Mouse (Mus musculus): ENCODE measurements around the gene Panx2. TPM values are rescaled to one million over a fixed set of nuclear protein-coding genes. Genes with fewer than 3 reads are reported as not detected.

Panx2 gene
- total and polyA plus RNA-seq, 3 experiments = not detected

DNA sequence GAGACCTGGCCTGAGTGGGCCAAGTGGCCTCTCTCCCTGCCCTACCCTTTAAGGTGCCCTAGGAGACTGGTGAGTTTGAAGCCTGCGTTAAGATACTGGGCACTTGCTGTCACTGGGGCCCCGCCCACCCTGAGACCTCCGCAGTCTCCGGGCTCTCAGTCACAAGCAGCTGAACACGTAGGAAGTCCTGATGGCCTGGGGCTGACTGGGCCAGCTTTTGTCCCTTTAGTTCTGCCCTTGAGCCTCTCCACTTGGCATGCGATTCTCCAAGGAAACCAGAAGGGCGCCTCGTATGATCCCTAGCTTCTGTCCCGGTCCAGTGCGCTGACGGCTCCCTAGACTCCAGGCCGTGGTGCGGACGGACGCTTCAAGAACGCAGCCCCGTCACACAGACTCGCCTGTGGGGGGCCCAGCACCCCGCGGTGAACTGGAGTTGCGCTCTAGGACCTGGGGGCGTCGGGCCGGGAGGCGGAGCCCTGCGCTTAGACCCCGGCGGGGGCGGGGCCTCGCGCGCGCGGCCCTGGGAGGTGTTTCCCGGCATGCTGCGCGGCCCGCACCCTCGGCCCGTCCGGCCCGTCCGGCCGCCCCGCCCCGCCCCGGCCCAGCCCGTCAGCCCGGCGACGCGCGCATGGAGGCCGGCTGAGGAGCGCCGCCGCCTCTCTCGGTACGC is 16.1 kb downstream of the Panx2 start:
- H3K9ac ChIP-seq (ENCODE audit: insufficient read depth, low read depth) = peak overlapping the region; percentile 96
- H3K9me3 ChIP-seq (replicated peaks; ENCODE audit: low read length) = no peaks in the 10 kb centered on the region
- H3K4me3 ChIP-seq (replicated peaks in 1 of 3; ENCODE audit: low read depth in 2 of 3, low read length in 2 of 3, poor library complexity in 1 of 3) = peak overlapping the region; percentile 65 to 88 (median 87)
- in situ Hi-C loops (cut with MboI; ENCODE audit: low pct_ligation_motif_present, low pct_unique_long_range_greater_than_20kb, low sequenced_read_pairs) (loop anchor here (10.0 kb wide), 2 partner anchors 251 to 349 kb away; partner anchors contain the start of genes C730034F03Rik, Chkb, Cpt1b and Gm44502), dilution Hi-C loops (cut with MboI; ENCODE audit: extremely low pct_ligation_motif_present, extremely low pct_unique_long_range_greater_than_20kb, low sequenced_read_pairs) (no loop called here)
- H3K36me3 ChIP-seq (replicated peaks in 1 of 2; ENCODE audit: control insufficient read depth in 1 of 2, insufficient read depth in 1 of 2, low read length in 1 of 2) = peaks cover 1 to 13% of the 10 kb centered on the region in 2 experiments
- H3K79me2 ChIP-seq (replicated peaks; ENCODE audit: control insufficient read depth, extremely low read depth, insufficient read depth, poor library complexity, severe bottlenecking) = peaks cover 34% of the 10 kb centered on the region
- H3K27me3 ChIP-seq (replicated peaks) = peaks cover 44% of the 10 kb centered on the region
- DNase-seq (ENCODE audit: extremely low read depth) = peak; percentile 64
- TF ChIP-seq KAT2A (IDR thresholded peaks at IDR 0.05; ENCODE audit: insufficient replicate concordance, low read length) = 0 out of 2 replicates have a peak, but pooled peaks have one; percentile 39
- TF ChIP-seq USF1 (IDR thresholded peaks at IDR 0.05; ENCODE audit: low read depth, low read length) = no peak
- peak; percentile 15; the same call in 1 of the 2 replicates for TF ChIP-seq ELF1 (IDR thresholded peaks at IDR 0.05; ENCODE audit: low read depth, low read length)
- TF ChIP-seq TBP (conservative IDR thresholded peaks at IDR 0.05; ENCODE audit: low read depth, low read length) = no peak
- no peak for TF ChIP-seq CHD2 (IDR thresholded peaks at IDR 0.05; ENCODE audit: low read length)
- no peak for TF ChIP-seq POLR2AphosphoS2 (IDR thresholded peaks at IDR 0.05; ENCODE audit: low read depth, low read length)
- no peak for TF ChIP-seq RAD21 (IDR thresholded peaks at IDR 0.05; ENCODE audit: low read depth, low read length)
- TF ChIP-seq PAX5 (IDR thresholded peaks at IDR 0.05; ENCODE audit: low read length) = no peak
- TF ChIP-seq UBTF (IDR thresholded peaks at IDR 0.05; ENCODE audit: low read depth, low read length) = 0 out of 2 replicates have a peak, but pooled peaks have one; percentile 24
- peak; percentile 19 for TF ChIP-seq NELFE (IDR thresholded peaks at IDR 0.05; ENCODE audit: low read depth, low read length)
- TF ChIP-seq IRF4 (IDR thresholded peaks at IDR 0.05; ENCODE audit: low read depth, low read length) = no peak
- TF ChIP-seq TCF12 (IDR thresholded peaks at IDR 0.05; ENCODE audit: low read depth, low read length) = peak; percentile 59
- no peak for TF ChIP-seq MAX (IDR thresholded peaks at IDR 0.05; ENCODE audit: low read length)
- peak; percentile 81 for TF ChIP-seq SIN3A (IDR thresholded peaks at IDR 0.05; ENCODE audit: low read length)
- TF ChIP-seq ETS1 (conservative IDR thresholded peaks at IDR 0.05; ENCODE audit: low read depth, low read length) = no peak
- no peak for TF ChIP-seq ZC3H11A (IDR thresholded peaks at IDR 0.05; ENCODE audit: low read depth, low read length)
- TF ChIP-seq ZMIZ1 (IDR thresholded peaks at IDR 0.05; ENCODE audit: low read depth, low read length) = 0 out of 2 replicates have a peak, but pooled peaks have one; percentile 10
- TF ChIP-seq NRF1 (IDR thresholded peaks at IDR 0.05; ENCODE audit: low read depth, low read length) = peak; percentile 61
- no peak for TF ChIP-seq E2F4 (IDR thresholded peaks at IDR 0.05; ENCODE audit: insufficient replicate concordance, low read depth, low read length)
- no peak for TF ChIP-seq JUND (conservative IDR thresholded peaks at IDR 0.05; ENCODE audit: low read depth, low read length)
- peak; percentile 70 for TF ChIP-seq HCFC1 (IDR thresholded peaks at IDR 0.05; ENCODE audit: low read depth, low read length)
- TF ChIP-seq GABPA (IDR thresholded peaks at IDR 0.05; ENCODE audit: insufficient replicate concordance, low read depth, low read length) = no peak
- TF ChIP-seq SMC3 (IDR thresholded peaks at IDR 0.05; ENCODE audit: low read depth, low read length) = no peak; the same call in 1 of the 2 replicates
- TF ChIP-seq EP300 (IDR thresholded peaks at IDR 0.05; ENCODE audit: low read length) = no peak
- no peak for TF ChIP-seq ZNF384 (IDR thresholded peaks at IDR 0.05; ENCODE audit: low read depth, low read length)
- no peak for TF ChIP-seq BHLHE40 (IDR thresholded peaks at IDR 0.05; ENCODE audit: low read depth, low read length)
- peak; percentile 63; the same call in 1 of the 2 replicates for TF ChIP-seq MAZ (IDR thresholded peaks at IDR 0.05; ENCODE audit: low read depth, low read length)
- peak; percentile 68 for TF ChIP-seq POLR2A (IDR thresholded peaks at IDR 0.05; ENCODE audit: low read depth, low read length)
- no peak for TF ChIP-seq JUN (IDR thresholded peaks at IDR 0.05; ENCODE audit: insufficient read depth, low read depth, low read length)
- no peak for TF ChIP-seq CHD1 (IDR thresholded peaks at IDR 0.05; ENCODE audit: low read depth, low read length)
- TF ChIP-seq MEF2A (IDR thresholded peaks at IDR 0.05; ENCODE audit: borderline replicate concordance, low read depth, low read length) = no peak
- no peak for TF ChIP-seq MAFK (IDR thresholded peaks at IDR 0.05; ENCODE audit: insufficient replicate concordance, low read length)
- TF ChIP-seq CTCF (conservative IDR thresholded peaks at IDR 0.05 in 1 of 2, IDR thresholded peaks at IDR 0.05 in 1 of 2; ENCODE audit: low read depth in 2 of 2, low read length in 2 of 2) = no peak
- no peak for TF ChIP-seq RCOR1 (conservative IDR thresholded peaks at IDR 0.05; ENCODE audit: low read depth, low read length)
- TF ChIP-seq MYC (IDR thresholded peaks at IDR 0.05; ENCODE audit: low read depth, low read length) = no peak
- TF ChIP-seq ZKSCAN1 (IDR thresholded peaks at IDR 0.05; ENCODE audit: borderline replicate concordance, low read depth, low read length) = no peak
- TF ChIP-seq MXI1 (IDR thresholded peaks at IDR 0.05; ENCODE audit: low read depth, low read length) = peak; percentile 31; the same call in 1 of the 2 replicates
- no peak for TF ChIP-seq USF2 (conservative IDR thresholded peaks at IDR 0.05; ENCODE audit: low read depth, low read length)
- no peak overlapping the region for H3K27ac ChIP-seq (ENCODE audit: insufficient read depth, low read depth)
- peaks cover 6 to 42% of the 10 kb centered on the region in 2 experiments; a peak in 3 of 4 replicates for H3K4me1 ChIP-seq (ENCODE audit: control insufficient read depth in 1 of 2, insufficient read depth in 2 of 2)
- peak overlapping the region; percentile 72 for H3K4me2 ChIP-seq (ENCODE audit: insufficient read depth, low read depth, poor library complexity, severe bottlenecking)
